Mouse (Mus musculus): ENCODE data around the gene Arv1. TPM values are rescaled to one million over a fixed set of nuclear protein-coding genes. Genes with fewer than 3 reads are reported as not detected.

The Arv1 gene
- polyA plus RNA-seq, 3 experiments from 2014 or later, result 19.0 to 33.2 (median 27.3) TPM

Other genes with a start within 250 kb of the Arv1 start
- 10 to 100 TPM; 41.3 to 44.4 (median 42.9) TPM for gene Cog2, start 201.4 kb upstream of the Arv1 start, polyA plus RNA-seq (2017; shearing (Covaris generic))
- gene Agt, start 152.4 kb upstream of the Arv1 start, polyA plus RNA-seq (2017; shearing (Covaris generic)), result not detected
- not detected for gene Capn9, start 146.0 kb upstream of the Arv1 start, polyA plus RNA-seq (2017; shearing (Covaris generic))
- 1 to 10 TPM in 2 of 3 experiments, under 1 TPM in 1; 0.60 to 1.6 (median 1.6) TPM for gene 2310022B05Rik, start 58.8 kb upstream of the Arv1 start, polyA plus RNA-seq (2017; shearing (Covaris generic))
- gene Ttc13, start 156 bp upstream of the Arv1 start, polyA plus RNA-seq (2017; shearing (Covaris generic)), result 10 to 100 TPM; 26.1 to 40.4 (median 39.4) TPM
- gene Fam89a, start 29.7 kb downstream of the Arv1 start, polyA plus RNA-seq (2017; shearing (Covaris generic)), result under 1 TPM in 2 of 3 experiments, not detected in 1; 0.75 to 0.80 TPM
- not detected for gene Trim67, start 71.0 kb downstream of the Arv1 start, polyA plus RNA-seq (2017; shearing (Covaris generic))
- gene Gnpat, start 140.9 kb downstream of the Arv1 start, polyA plus RNA-seq (2017; shearing (Covaris generic)), result 10 to 100 TPM; 31.4 to 39.2 (median 38.9) TPM
- 10 to 100 TPM; 29.1 to 31.9 (median 31.8) TPM for gene 2810004N23Rik, start 141.0 kb downstream of the Arv1 start, polyA plus RNA-seq (2017; shearing (Covaris generic))
- 1 to 10 TPM; 5.8 to 8.6 (median 6.9) TPM for gene Exoc8, start 175.6 kb downstream of the Arv1 start, polyA plus RNA-seq (2017; shearing (Covaris generic))
- 1 to 10 TPM; 5.9 to 7.6 (median 7.4) TPM for gene Sprtn, start 175.7 kb downstream of the Arv1 start, polyA plus RNA-seq (2017; shearing (Covaris generic))
- gene Egln1, start 227.2 kb downstream of the Arv1 start, polyA plus RNA-seq (2017; shearing (Covaris generic)), result 10 to 100 TPM in 2 of 3 experiments, 1 to 10 TPM in 1; 9.8 to 12.4 (median 12.0) TPM

All from inflammation-experienced regulatory T-cells, adult 6 months (primary cell).